Mouse (Mus musculus) R1 (cell line): ENCODE measurements around the gene March1.

Experiments
- DNase-seq: peaks from one replicate; pipeline ENCODE4 v3.0.0-alpha.2; 2018; ENCODE audit warnings: low read depth, low spot score

Gene March1

GRCm38 (mm10) chr8:65617871-65618751 is at the start of gene March1:
Gene March1 (plus strand): TSS chr8:65617900.
- DNase-seq: peak; percentile 72

- no peak for DNase-seq
Measured at GRCm38 (mm10) chr8:65586909-65587308, 30.8 kb upstream of the March1 start.

DNA sequence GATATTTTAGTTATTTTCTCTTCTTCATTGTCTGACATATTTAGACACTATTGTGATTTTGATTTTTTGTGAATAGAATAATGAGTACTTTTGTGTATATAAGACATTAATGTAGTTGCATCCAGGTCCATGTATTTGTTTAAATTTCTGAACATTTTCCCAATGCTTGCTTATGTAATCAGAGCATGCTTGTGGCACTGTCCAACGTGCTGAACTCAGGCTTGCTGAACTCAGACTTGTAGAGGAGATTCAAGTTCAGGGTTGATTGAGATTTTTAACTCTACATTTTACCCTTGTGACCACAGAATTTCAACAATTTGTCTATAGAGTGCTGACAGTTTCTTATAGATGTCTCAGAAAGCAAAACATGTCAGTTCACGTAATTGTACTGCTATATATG is 14.5 kb upstream of the March1 start:
- DNase-seq: peak; percentile 29

- peak; percentile 24 for DNase-seq
Measured at GRCm38 (mm10) chr8:65609509-65609908, 8.2 kb upstream of the March1 start.

GRCm38 (mm10) chr8:65618966-65619365 is 1.3 kb downstream of the March1 start:
- no peak for DNase-seq

- no peak for DNase-seq
Measured at GRCm38 (mm10) chr8:65644931-65645330, 27.2 kb downstream of the March1 start.

DNA sequence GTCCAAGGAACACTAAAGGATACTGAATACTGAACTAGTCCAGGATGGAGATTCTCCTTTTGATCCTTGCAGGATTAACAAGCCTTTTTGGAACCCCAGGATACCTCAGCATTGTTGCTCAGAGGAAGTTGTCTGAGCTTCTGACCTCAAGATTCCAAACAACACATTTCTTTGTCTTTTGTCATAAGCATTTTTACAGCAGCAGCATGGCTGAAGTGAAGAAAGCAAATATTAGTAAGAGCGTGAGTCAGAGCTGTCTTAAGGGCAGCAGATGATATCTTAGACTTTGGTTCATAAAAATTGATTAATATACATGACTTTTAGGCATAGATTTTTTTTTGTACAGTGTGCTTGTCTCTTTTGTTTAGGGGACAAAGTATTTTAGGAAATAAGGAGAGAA is 27.8 kb downstream of the March1 start:
- DNase-seq: no peak

- no peak for DNase-seq
Measured at GRCm38 (mm10) chr8:65645945-65646344, 28.2 kb downstream of the March1 start.

DNA sequence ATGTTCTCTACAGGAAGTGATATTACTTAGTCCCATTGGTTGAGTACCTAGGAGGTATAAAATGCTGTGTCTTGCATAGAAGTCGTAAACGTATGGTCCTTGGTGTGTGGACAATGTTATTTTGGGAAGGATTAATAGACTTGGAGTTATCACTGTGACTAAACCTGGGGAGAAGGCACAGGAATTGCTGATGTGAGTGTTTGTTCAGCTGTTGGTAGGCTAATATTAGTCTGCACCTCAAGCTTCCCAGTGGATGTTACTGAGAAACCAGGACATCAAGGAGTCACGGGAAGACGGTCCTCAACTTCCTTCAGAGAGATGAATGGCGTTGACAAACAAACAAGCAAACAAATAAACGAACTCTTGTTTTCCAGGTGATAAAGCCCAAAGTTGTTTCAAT is 38.2 kb downstream of the March1 start:
- no peak for DNase-seq

- no peak for DNase-seq
Measured at GRCm38 (mm10) chr8:65661885-65662284, 44.2 kb downstream of the March1 start.

DNA sequence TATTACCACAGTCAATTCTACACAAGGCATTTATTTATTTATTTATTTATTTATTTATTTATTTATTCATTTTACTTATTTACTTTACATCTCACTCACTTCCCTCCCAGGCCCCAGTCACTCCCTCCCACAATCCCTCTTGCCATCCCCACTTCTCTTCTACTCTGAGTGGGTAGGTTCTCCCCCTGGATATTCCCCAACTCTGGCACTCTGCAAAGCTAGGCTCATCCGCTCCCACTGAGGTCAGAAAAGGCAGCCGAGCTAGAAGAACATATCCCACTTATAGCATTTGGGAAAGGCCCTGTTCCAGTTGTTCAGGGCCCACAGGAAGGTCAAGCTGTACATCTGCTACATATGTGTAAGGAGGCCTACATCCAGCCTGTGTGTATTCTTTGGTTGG is 48.1 kb downstream of the March1 start:
- no peak for DNase-seq

DNA sequence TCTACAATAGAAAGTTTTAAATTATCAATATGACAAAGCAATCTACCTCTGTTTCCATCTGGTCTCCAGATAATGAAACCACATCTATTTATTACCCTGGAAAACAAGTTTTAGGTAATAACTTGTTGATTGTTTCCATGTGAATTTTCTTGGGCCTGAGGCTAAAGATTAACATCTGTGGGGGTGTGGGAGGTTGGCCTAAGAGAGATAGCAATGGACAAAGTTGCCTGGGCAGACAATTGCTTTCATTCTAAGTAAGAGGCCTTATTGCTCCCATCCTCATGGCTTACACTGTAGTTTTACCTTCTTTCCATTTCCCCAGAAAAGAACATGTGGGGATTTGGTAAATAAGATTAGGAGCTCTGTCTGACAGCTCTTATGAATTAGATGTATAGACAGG is 125.4 kb downstream of the March1 start:
- DNase-seq: no peak

- DNase-seq: peak; percentile 5
Measured at GRCm38 (mm10) chr8:65775815-65776214, 158.1 kb downstream of the March1 start.

DNA sequence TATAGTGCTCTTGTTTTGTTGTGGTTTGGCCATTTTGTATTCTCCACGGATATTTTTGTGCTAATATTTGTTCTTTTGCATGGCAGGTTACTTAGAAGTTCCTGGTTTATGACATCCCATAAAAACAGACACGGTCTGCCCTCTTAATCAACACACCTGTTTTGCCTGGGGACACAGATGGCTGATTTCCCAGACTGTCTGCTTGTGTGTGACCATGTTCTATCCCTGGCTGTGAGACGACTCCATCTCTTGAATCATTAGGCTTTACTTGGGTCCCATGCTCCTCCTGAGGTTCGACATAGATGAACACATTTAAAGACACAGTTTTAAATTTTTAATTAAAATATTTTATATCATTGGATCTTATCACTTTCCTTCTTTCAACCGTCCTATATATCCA is 163.5 kb downstream of the March1 start:
- no peak for DNase-seq

DNA sequence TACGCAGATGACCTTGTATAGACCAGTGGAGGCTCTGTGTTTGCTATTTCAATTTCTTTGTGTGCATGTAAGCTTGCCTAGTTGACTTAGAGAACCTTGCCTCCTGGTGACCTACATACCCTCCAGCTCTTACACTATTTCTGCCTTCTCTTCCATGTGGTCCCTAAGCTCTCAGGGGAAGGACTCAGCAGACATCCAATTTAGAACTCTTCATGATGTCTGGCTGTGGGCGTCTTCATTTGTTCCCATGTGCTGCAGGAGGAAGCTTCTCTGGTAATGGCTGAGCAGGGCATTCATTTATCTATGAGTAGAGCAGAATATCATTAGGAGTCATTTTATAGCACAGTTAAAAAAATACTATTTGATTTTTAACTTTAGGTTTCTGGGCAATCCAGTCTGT is 195.3 kb downstream of the March1 start:
- no peak for DNase-seq

GRCm38 (mm10) chr8:65922294-65923019 is 304.8 kb downstream of the March1 start:
- DNase-seq: no peak

DNA sequence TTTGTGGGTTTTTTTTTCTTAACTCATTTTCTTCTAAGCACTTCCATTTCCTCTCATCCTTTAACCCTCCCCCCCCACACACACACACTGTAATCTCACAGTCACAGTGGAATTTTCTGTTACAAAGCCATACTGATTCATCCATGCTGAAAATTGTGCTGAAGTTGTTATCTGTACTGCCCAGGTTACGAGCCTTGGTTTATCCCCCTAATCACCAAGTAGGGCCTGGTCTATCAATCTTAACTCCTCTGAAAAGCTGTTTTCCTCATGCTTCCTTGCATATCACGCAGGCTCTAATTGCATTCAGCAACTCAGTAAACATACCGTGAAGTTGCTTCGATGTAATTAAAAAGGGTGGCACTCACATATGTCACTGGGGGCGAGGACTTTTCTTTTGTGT is 339.2 kb downstream of the March1 start:
- DNase-seq: no peak

GRCm38 (mm10) chr8:65957492-65957891 is 339.8 kb downstream of the March1 start:
- no peak for DNase-seq

- DNase-seq: no peak
Measured at GRCm38 (mm10) chr8:65966502-65967222, 349.0 kb downstream of the March1 start.

DNA sequence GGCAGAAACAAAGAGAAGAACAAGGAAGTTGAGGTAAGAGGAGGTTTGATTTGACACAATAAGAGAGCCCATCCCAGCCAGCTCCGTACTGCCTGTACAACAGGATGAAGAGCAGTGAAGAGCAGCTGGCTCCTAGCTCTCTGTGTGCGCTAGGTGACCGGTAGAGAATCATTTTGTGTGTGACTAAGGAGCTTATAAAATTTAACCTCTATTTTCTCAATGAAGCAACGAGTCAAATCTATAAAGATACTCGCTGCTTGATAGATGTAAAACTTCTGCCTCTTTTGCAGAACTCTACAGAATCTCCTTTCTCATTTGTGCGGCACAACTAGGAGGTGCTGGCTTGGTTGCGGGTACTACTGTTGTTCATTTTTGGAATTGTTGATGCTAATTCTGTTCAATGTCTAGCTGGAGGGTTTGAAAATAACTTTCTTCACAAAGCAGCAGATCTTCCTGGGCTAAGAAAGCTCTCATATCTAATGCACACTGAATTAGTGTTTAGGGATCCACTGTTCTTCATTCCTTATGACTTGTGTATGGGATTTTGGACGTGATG is 349.6 kb downstream of the March1 start:
- no peak for DNase-seq

DNA sequence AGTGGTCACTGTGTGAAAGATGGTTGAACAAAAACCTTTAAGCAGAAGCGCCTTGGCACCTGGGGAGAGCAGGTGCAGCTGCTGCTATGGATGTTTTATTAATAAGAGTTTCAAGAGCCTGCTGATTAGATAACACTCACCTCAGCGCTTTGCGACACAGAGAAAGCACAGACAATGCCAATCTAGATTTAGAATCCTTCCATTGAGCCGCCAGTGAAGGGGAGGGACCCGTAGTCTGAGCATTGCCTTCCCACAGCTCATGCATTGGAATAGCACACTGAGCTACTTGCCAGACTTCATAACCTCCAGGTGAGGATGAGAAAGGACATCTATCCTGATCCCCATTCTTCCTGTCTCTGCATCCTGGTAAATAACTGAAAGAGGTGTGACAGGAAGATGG is 359.2 kb downstream of the March1 start:
- no peak for DNase-seq

GRCm38 (mm10) chr8:65982039-65982438 is 364.3 kb downstream of the March1 start:
- no peak for DNase-seq
